Mouse (Mus musculus) neural tube, embryonic 11.5 days (tissue): ENCODE measurements at regions not wholly inside any gene's neighbourhood (a gene's known extent, or its start where the extent isn't known, plus 50 kb on each side); places are given as distances from the start of the nearest gene placed in this dataset.

Experiments used
- ATAC-seq: fragments of 200-750 bp; cut with Nextera tagmentation; 2 replicates; pipeline ENCODE4 v1.8.0; 2017; ENCODE audit warnings: moderate number of reproducible peaks, mild to moderate bottlenecking, moderate TSS enrichment, moderate library complexity; ENCODE audit not compliant: insufficient read depth, low FRiP score, low TSS enrichment
- DNase-seq: peaks from one replicate; pipeline ENCODE4 v3.0.0-alpha.2; 2015; ENCODE audit warnings: low spot score
- H3K27ac ChIP-seq: fragments of 300-500 bp; sonication (generic); 2 replicates; pipeline ENCODE4 v1.5.1; 2014; ENCODE audit warnings: low read depth, mild to moderate bottlenecking, low read length
- H3K27me3 ChIP-seq: fragments of 300-500 bp; sonication (generic); 2 replicates; pipeline ENCODE4 v1.6.1; 2014; ENCODE audit warnings: mild to moderate bottlenecking, low read length, mixed read lengths; ENCODE audit not compliant: control insufficient read depth, insufficient read depth
- H3K36me3 ChIP-seq: fragments of 300-500 bp; sonication (generic); 2 replicates; pipeline ENCODE4 v1.6.1; 2014; ENCODE audit warnings: mild to moderate bottlenecking, low read length, moderate library complexity, mixed read lengths; ENCODE audit not compliant: control insufficient read depth, insufficient read depth
- H3K4me1 ChIP-seq: fragments of 300-500 bp; sonication (generic); 2 replicates; pipeline ENCODE4 v1.6.1; 2014; ENCODE audit warnings: low read length, mixed read lengths; ENCODE audit not compliant: control insufficient read depth, insufficient read depth
- H3K4me2 ChIP-seq: fragments of 300-500 bp; sonication (generic); 2 replicates; pipeline ENCODE4 v1.6.1; 2014; ENCODE audit warnings: low read depth, mild to moderate bottlenecking, moderate library complexity
- H3K4me3 ChIP-seq: fragments of 300-500 bp; sonication (generic); 2 replicates; pipeline ENCODE4 v1.5.1; 2014; ENCODE audit warnings: low read depth, low read length
- H3K9ac ChIP-seq: fragments of 300-500 bp; sonication (generic); 2 replicates; pipeline ENCODE4 v1.6.1; 2014; ENCODE audit warnings: mild to moderate bottlenecking, low read length
- H3K9me3 ChIP-seq: fragments of 300-500 bp; sonication (generic); 2 replicates; pipeline ENCODE4 v1.6.1; 2016; ENCODE audit warnings: low read length; ENCODE audit not compliant: control insufficient read depth
- WGBS: fragments of 180-500 bp; shearing (Covaris S2); extraction: QIAGEN DNeasy Blood & Tissue Kit; methylation state at CpG from one replicate; pipeline ENCODE4 v1.1.7; 2014; 5-methylcytosine and 5-hydroxymethylcytosine counted together

DNA sequence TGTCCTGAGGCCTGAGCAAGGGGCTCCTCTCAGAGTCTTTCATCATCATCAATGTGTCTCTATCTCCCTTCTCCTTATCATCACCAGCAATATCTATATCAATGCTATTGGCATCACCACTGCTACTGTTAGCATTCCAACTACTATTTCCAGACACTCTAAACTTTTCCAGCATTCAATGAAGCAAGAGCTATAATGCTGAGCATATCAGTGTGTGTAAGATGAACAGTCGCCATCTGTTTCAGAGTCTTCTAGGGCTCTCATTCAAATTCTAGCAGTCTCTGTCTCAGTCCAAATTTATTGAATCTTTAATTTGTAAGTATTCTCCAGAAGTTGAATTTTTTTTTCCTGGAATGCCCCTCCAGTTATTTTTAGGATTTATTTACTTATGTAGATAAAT lies 168.6 kb upstream of the Pld5 start:
- no peak overlapping the region for H3K4me3 ChIP-seq
- H3K4me1 ChIP-seq: no peaks in the 10 kb centered on the region
- H3K27ac ChIP-seq: no peak overlapping the region
- DNase-seq (no peak), ATAC-seq (no peak)
- no peak overlapping the region for H3K4me2 ChIP-seq
- H3K9ac ChIP-seq: no peak overlapping the region
- 95% methylated on average over 1 of the region's 1 CpGs for WGBS
- H3K36me3 ChIP-seq: no peaks in the 10 kb centered on the region
- no peaks in the 10 kb centered on the region for H3K9me3 ChIP-seq
- H3K27me3 ChIP-seq: no peaks in the 10 kb centered on the region

GRCm38 (mm10) chr1:176440254-176440653 lies 165.1 kb upstream of the Pld5 start:
- H3K9me3 ChIP-seq: no peaks in the 10 kb centered on the region
- 78% methylated on average over 3 of the region's 3 CpGs for WGBS
- H3K4me2 ChIP-seq: no peak overlapping the region
- DNase-seq: no peak
- H3K4me1 ChIP-seq: no peaks in the 10 kb centered on the region
- no peak overlapping the region for H3K27ac ChIP-seq
- H3K9ac ChIP-seq: no peak overlapping the region
- H3K27me3 ChIP-seq: no peaks in the 10 kb centered on the region
- H3K4me3 ChIP-seq: no peak overlapping the region
- no peak for ATAC-seq
- no peaks in the 10 kb centered on the region for H3K36me3 ChIP-seq

DNA sequence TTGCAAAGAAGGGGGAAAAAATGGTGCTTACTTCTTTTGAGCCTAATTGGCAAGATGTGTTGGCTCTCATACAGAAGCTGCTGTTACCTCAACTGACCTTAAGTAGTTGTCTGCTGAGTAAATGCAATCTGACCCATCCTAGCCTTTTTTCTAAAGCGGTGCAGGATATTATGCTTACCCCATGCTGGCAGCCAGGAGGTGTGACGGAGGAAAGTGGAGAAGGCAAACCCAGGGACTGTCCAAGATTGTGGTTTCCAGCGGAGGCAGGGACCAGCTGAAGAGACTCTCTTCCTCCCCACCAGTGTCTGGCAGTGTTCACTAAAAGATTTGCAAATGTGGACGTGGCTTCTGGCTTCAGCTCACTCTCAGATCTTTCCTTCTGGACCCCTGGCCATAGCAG lies 152.7 kb upstream of the Pld5 start:
- no peak overlapping the region for H3K27ac ChIP-seq
- H3K4me2 ChIP-seq: no peak overlapping the region
- ATAC-seq (no peak), DNase-seq (no peak)
- no peaks in the 10 kb centered on the region for H3K36me3 ChIP-seq
- no peaks in the 10 kb centered on the region for H3K4me1 ChIP-seq
- H3K4me3 ChIP-seq: no peak overlapping the region
- H3K9ac ChIP-seq: no peak overlapping the region
- H3K9me3 ChIP-seq: no peaks in the 10 kb centered on the region
- 34% methylated on average over 4 of the region's 4 CpGs for WGBS
- H3K27me3 ChIP-seq: no peaks in the 10 kb centered on the region

- no peak overlapping the region for H3K27ac ChIP-seq
- H3K27me3 ChIP-seq: no peaks in the 10 kb centered on the region
- no peak overlapping the region for H3K4me2 ChIP-seq
- H3K9ac ChIP-seq: no peak overlapping the region
- no peaks in the 10 kb centered on the region for H3K36me3 ChIP-seq
- H3K4me1 ChIP-seq: no peaks in the 10 kb centered on the region
- H3K9me3 ChIP-seq: no peaks in the 10 kb centered on the region
- no peak overlapping the region for H3K4me3 ChIP-seq
- ATAC-seq (no peak), DNase-seq (no peak)
- 83% methylated on average over 2 of the region's 2 CpGs for WGBS
These were observed 151.9 kb upstream of the Pld5 start for GRCm38 (mm10) chr1:176427046-176427445.

DNA sequence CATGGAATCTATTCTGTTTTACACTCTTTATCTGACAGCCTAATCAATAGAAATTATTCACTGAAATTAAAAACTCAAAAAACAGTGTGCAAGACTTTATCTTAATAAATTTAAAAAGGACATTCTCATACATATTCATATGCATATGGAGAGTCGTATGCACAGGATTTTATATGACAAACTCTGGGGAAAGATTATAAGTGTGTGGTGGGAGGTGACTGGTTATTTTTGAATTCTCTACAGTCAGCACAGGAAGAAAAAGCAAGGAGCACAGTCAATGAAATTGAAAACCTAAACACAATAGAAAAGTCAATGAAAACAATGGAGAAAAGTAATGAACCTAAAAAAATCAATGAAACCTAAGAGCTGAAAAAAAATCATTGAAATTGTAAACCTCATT lies 142.1 kb upstream of the Pld5 start:
- no peak overlapping the region for H3K27ac ChIP-seq
- DNase-seq (no peak), ATAC-seq (no peak)
- no peaks in the 10 kb centered on the region for H3K27me3 ChIP-seq
- H3K4me1 ChIP-seq: no peaks in the 10 kb centered on the region
- H3K4me2 ChIP-seq: no peak overlapping the region
- no peak overlapping the region for H3K4me3 ChIP-seq
- H3K9ac ChIP-seq: no peak overlapping the region
- no peaks in the 10 kb centered on the region for H3K9me3 ChIP-seq
- 87% methylated on average over 1 of the region's 1 CpGs for WGBS
- H3K36me3 ChIP-seq: no peaks in the 10 kb centered on the region

- Histone ChIP-seq H3K9ac (no peak overlapping the region), H3K27ac (no peak overlapping the region), H3K4me1 (no peaks in the 10 kb centered on the region), H3K4me3 (no peak overlapping the region), H3K4me2 (no peak overlapping the region), H3K27me3 (no peaks in the 10 kb centered on the region), H3K9me3 (no peaks in the 10 kb centered on the region), H3K36me3 (no peaks in the 10 kb centered on the region)
- ATAC-seq: no peak
- DNase-seq: no peak
- WGBS: 89% methylated on average over 3 of the region's 3 CpGs
These were observed 129.0 kb upstream of the Pld5 start for GRCm38 (mm10) chr1:176404128-176404527.

GRCm38 (mm10) chr1:176379645-176380044 lies 104.5 kb upstream of the Pld5 start:
- H3K36me3 ChIP-seq: no peaks in the 10 kb centered on the region
- no peak overlapping the region for H3K4me2 ChIP-seq
- H3K27me3 ChIP-seq: no peaks in the 10 kb centered on the region
- no peak overlapping the region for H3K4me3 ChIP-seq
- no peak for DNase-seq
- no peak overlapping the region for H3K9ac ChIP-seq
- no peaks in the 10 kb centered on the region for H3K9me3 ChIP-seq
- no peaks in the 10 kb centered on the region for H3K4me1 ChIP-seq
- ATAC-seq: no peak
- H3K27ac ChIP-seq: no peak overlapping the region

DNA sequence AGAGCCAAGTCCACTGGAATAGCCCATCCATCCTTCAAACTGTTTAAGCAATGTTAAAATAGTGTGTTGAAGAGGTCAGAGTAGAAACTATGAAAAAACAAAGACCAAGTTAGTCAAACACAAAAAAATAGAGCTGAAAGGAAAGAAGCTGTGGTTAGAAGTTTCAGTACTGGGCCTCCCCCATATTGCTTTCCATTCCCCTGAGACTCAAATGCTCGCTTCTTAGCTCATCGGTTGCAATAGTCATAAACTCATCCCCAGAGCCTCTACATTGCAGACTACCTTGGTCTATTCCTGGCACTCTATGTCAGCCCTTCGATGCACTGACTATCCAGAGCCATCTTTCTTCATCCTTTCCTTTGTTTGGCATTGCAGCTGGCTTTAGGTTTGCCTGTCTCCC lies 91.8 kb upstream of the Pld5 start:
- Histone ChIP-seq H3K4me2 (no peak overlapping the region), H3K27ac (no peak overlapping the region), H3K4me3 (no peak overlapping the region), H3K9ac (no peak overlapping the region), H3K36me3 (no peaks in the 10 kb centered on the region), H3K27me3 (no peaks in the 10 kb centered on the region), H3K9me3 (no peaks in the 10 kb centered on the region), H3K4me1 (no peaks in the 10 kb centered on the region)
- 88% methylated on average over 3 of the region's 3 CpGs for WGBS
- ATAC-seq (no peak), DNase-seq (no peak)

- no peak for ATAC-seq
These were observed 85.8 kb upstream of the Pld5 start for GRCm38 (mm10) chr1:176360957-176361356.

More at GRCm38 (mm10) chr1:176360957-176361356, 85.8 kb upstream of the Pld5 start:
- WGBS: 91% methylated on average over 3 of the region's 3 CpGs
- Histone ChIP-seq H3K9me3 (no peaks in the 10 kb centered on the region), H3K27ac (no peak overlapping the region), H3K9ac (no peak overlapping the region), H3K4me3 (no peak overlapping the region), H3K4me2 (no peak overlapping the region), H3K27me3 (no peaks in the 10 kb centered on the region), H3K36me3 (no peaks in the 10 kb centered on the region), H3K4me1 (no peaks in the 10 kb centered on the region)
- DNase-seq: no peak
